Mouse (Mus musculus): Measurements from ENCODE around the gene Gm17268.

Gm17268 gene

GRCm38 (mm10) chr11:82041671-82042080 is 3.3 kb upstream of the Gm17268 start:
- TF ChIP-seq GATA4 (IDR thresholded peaks at IDR 0.05; ENCODE audit: insufficient replicate concordance, low read length), result no peak

DNA sequence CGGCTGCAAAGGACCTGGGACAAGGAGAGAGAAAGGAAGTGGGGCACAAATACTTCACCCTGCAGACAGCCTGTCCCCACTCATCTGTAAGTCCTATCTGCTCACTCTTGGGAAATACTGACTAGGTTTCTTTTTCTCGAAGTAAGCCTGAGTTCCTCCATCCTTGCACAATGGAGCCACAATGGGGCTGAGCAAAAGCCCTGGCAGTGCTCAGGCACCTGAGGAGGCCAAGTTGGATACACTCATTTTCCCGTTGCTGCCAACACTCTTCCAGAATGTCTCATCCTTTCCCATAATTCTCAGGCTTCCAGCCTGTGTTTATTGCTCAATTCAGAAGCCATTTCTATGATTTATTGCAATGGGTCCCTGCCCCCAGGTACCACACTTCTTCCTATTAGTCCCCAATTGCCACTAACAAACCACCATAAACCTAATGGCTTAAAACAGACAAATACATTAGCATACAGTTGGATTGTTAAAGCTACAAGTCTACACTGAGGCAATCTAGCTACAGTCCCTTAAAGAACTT is 834 bp upstream of the Gm17268 start:
- no peak for TF ChIP-seq GATA4 (IDR thresholded peaks at IDR 0.05; ENCODE audit: insufficient replicate concordance, low read length)

DNA sequence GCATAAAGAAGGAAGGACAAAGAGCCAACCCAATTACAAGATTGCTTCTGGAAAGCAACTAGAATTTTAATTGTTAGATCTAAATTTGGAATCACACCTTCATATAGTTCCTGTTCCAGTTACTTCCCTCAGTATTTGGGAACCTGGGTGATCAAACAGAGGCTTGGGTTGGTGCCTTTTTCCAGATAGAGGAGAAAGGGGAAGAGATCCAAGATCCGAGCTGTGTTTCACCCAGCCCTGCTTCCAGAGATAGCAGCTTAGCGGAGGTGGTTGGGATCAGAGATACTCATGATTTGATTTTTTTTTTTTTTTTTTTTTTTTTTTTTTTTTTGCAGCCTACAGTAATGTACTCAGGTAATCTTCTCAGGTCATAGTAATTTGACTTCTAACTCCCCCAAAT is 2.5 kb downstream of the Gm17268 start:
- TF ChIP-seq GATA4 (IDR thresholded peaks at IDR 0.05; ENCODE audit: insufficient replicate concordance, low read length), result no peak

- peak; percentile 15; the same call in 1 of the 2 replicates for TF ChIP-seq GATA4 (IDR thresholded peaks at IDR 0.05; ENCODE audit: insufficient replicate concordance, low read length)
Observed at GRCm38 (mm10) chr11:82035356-82035755, 3.0 kb downstream of the Gm17268 start, which contains the start of gene Ccl2. Gene Ccl2, plus strand, starts transcription at chr11:82035571.

DNA sequence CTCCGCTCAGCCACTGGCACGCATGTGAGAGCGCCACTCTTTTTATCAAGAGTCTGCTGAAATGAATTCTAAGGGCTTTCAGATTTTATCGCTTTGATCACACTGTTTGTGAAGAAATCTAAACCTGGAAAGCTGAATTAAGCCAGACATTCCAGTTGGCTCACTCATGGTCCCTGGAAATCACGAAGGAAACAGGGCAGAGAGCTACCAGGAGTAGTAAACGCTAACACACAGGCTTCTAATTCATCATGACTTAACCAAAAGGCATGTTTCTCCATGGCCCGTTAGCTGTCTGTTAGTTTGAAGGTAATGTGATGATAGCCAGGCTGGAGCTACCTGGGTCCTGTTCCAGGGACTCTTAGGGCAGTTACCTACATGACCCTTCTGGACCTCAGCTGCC is 3.9 kb downstream of the Gm17268 start:
- TF ChIP-seq GATA4 (IDR thresholded peaks at IDR 0.05; ENCODE audit: insufficient replicate concordance, low read length), result no peak

DNA sequence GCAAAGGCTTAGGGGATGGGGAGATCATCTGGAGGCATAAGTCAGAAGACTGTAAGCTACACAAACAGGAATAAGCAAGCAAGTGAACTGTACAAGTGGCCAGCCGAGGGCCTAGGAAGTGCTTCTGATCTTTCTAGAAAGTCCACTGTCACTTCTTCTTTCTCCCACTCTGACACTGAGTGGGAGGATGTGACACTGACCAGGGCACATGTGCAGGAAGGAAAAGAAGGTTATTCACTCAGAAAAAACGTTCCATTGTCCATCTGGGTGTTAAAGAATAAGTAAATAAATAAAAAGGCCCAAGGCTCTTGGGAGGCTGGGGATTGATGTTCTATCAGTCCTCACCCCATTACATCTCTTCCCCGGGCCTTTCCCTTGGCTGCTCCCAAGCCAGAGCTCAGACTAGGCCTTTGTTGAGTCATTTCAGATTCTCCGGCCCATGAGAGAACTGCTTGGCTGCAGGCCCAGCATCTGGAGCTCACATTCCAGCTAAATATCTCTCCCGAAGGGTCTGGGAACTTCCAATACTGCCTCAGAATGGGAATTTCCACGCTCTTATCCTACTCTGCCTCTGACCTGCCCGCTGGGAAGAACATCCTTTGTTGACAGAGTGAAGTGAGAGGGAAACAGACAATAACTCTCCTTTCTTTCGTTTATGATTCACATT is 5.6 kb downstream of the Gm17268 start:
- peak; percentile 14; the same call in 1 of the 2 replicates for TF ChIP-seq GATA4 (IDR thresholded peaks at IDR 0.05; ENCODE audit: insufficient replicate concordance, low read length)

GRCm38 (mm10) chr11:82032136-82032535 is 6.2 kb downstream of the Gm17268 start:
- TF ChIP-seq GATA4 (IDR thresholded peaks at IDR 0.05; ENCODE audit: insufficient replicate concordance, low read length), result peak; percentile 75; the same call in 1 of the 2 replicates

DNA sequence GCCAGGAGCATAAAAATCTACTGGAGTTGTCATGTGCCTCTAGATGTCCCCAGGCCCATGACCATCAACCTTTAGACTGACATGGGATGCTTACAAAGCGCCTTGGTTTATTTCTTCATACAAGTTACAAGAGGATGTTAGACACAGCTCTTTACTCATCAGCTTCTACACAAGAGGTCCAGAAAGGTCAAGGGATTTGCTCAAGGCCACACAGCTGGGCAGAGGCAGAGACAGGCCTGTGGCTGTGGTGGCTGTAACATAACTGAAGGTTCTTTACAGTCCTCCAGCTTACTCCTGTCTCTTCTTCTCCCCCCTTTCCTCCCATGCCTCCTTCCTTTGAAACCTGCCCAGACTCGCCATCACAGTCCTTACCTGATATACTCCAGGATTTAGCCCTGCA is 8.2 kb downstream of the Gm17268 start:
- TF ChIP-seq GATA4 (IDR thresholded peaks at IDR 0.05; ENCODE audit: insufficient replicate concordance, low read length), result no peak

DNA sequence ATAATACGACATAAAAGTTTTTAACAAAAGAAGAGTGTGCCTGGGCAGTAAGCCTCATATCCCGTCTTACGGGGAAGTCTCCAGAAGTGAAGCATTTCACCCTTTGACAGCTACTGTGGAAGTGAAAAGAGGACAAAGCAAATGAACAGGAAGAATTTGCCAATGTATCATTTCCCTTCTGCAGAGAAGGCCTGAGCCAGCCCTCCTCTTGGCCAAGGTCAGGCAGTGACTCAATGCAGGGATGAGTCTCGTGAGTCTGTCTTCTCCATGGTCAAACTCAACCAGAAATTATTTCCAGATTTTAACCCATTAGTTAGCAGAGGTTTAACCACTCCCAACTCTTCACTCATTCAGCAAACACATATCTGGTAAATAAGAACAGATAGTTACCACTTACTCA is 14.6 kb downstream of the Gm17268 start:
- TF ChIP-seq GATA4 (IDR thresholded peaks at IDR 0.05; ENCODE audit: insufficient replicate concordance, low read length), result no peak

- TF ChIP-seq GATA4 (IDR thresholded peaks at IDR 0.05; ENCODE audit: insufficient replicate concordance, low read length), result no peak
Observed at GRCm38 (mm10) chr11:82022504-82023056, 15.8 kb downstream of the Gm17268 start.

- TF ChIP-seq GATA4 (IDR thresholded peaks at IDR 0.05; ENCODE audit: insufficient replicate concordance, low read length), result no peak
Observed at GRCm38 (mm10) chr11:82021406-82021805, 17.0 kb downstream of the Gm17268 start.

GRCm38 (mm10) chr11:82019793-82020192 is 18.6 kb downstream of the Gm17268 start:
- peak; percentile 99 for TF ChIP-seq GATA4 (IDR thresholded peaks at IDR 0.05; ENCODE audit: insufficient replicate concordance, low read length)

- TF ChIP-seq GATA4 (IDR thresholded peaks at IDR 0.05; ENCODE audit: insufficient replicate concordance, low read length), result no peak
Observed at GRCm38 (mm10) chr11:82019389-82019788, 19.0 kb downstream of the Gm17268 start.

- no peak for TF ChIP-seq GATA4 (IDR thresholded peaks at IDR 0.05; ENCODE audit: insufficient replicate concordance, low read length)
Observed at GRCm38 (mm10) chr11:82016181-82016780, 22.1 kb downstream of the Gm17268 start.

GRCm38 (mm10) chr11:82015066-82015465 is 23.3 kb downstream of the Gm17268 start:
- no peak for TF ChIP-seq GATA4 (IDR thresholded peaks at IDR 0.05; ENCODE audit: insufficient replicate concordance, low read length)

DNA sequence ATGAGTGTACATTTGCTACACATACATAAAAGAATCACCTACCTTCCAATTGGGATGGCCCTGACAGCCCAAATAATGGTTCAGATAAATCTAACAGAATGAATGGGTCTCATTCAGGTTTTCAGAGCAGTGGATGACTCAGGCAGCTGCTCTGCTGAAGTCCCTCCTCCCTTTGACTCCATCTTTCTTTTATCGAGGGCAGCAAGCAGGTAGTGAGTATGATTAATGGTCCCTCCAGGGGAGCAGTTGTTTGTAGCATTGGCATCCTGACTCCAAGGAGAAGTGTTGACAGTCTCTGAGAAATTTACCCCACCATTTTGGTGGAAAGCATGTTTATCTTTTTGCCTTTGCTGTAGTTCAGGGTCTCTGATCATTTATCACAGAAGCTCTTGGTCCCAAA is 24.6 kb downstream of the Gm17268 start:
- TF ChIP-seq GATA4 (IDR thresholded peaks at IDR 0.05; ENCODE audit: insufficient replicate concordance, low read length), result no peak

Data from liver, adult (tissue).